In genomic region chr9:70208751-70209150, GRCm38 (mm10) we compare ENCODE assay signal across 8 mouse cellular contexts. TPM values are rescaled to one million over a fixed set of nuclear protein-coding genes. Genes with fewer than 3 reads are reported as not detected.
DNase-seq lines count a peak whose midpoint lies in the region; ATAC-seq and TF ChIP-seq lines count a peak whose summit lies in the region.

No protein-coding gene starts in this region.

- no peaks in the 10 kb centered on the region for H3K27me3 ChIP-seq in liver, adult 2 months (ENCODE audit: control insufficient read depth, insufficient read depth, low read length)
- H3K27me3 ChIP-seq in forebrain, embryonic 10.5 days (ENCODE audit: poor library complexity, severe bottlenecking), result peaks cover 38% of the 10 kb centered on the region
- H3K27me3 ChIP-seq in midbrain, postnatal 0 days (ENCODE audit: insufficient read depth, low read length), result peaks cover 11% of the 10 kb centered on the region

- H3K27ac ChIP-seq in liver, adult 2 months (replicated peaks; ENCODE audit: insufficient read depth, low read depth, low read length), result 0 out of 2 replicates have a peak overlapping the region, but pooled peaks have one; percentile 3
- H3K27ac ChIP-seq in forebrain, embryonic 10.5 days, result 0 out of 2 replicates have a peak overlapping the region, but pooled peaks have one; percentile 85
- no peak overlapping the region for H3K27ac ChIP-seq in midbrain, postnatal 0 days (ENCODE audit: low read depth, low read length)

- H3K9ac ChIP-seq in liver, adult 2 months (ENCODE audit: low read depth, low read length), result no peak overlapping the region
- H3K9ac ChIP-seq in midbrain, postnatal 0 days (replicated peaks; ENCODE audit: low read length, poor library complexity, severe bottlenecking), result no peak overlapping the region

- no peak for TF ChIP-seq POLR2A in liver, adult 2 months (IDR thresholded peaks at IDR 0.05; ENCODE audit: extremely low read depth, insufficient read depth, low read length)

- peak; percentile 70 for DNase-seq in liver, adult 2 months (ENCODE audit: extremely low read depth, low read depth, low spot score)
- DNase-seq in liver, result no peak
- no peak for DNase-seq in forebrain, embryonic 10.5 days (ENCODE audit: extremely low spot score, low spot score)
- DNase-seq in kidney, postnatal 14 days, result peak; percentile 22
- no peak for DNase-seq in midbrain, postnatal 0 days (ENCODE audit: low spot score)
- no peak for DNase-seq in layer of hippocampus, adult 18-20 months (ENCODE audit: low spot score in 2 of 2)
- DNase-seq in layer of hippocampus, adult 9-10 months (ENCODE audit: low spot score), result no peak
- DNase-seq in urinary bladder, adult 2 months (ENCODE audit: low spot score), result no peak

- H3K4me3 ChIP-seq in liver, adult 2 months (ENCODE audit: insufficient read depth, low read depth, low read length), result peak overlapping the region; percentile 28; the same call in 1 of the 2 replicates
- H3K4me3 ChIP-seq in forebrain, embryonic 10.5 days, result peak overlapping the region; percentile 79
- H3K4me3 ChIP-seq in midbrain, postnatal 0 days (ENCODE audit: low read depth, low read length), result peak overlapping the region; percentile 59

- H3K79me2 ChIP-seq in liver, adult 2 months (ENCODE audit: control insufficient read depth, insufficient read depth, low read length), result peaks cover 26% of the 10 kb centered on the region

- no peaks in the 10 kb centered on the region for H3K36me3 ChIP-seq in liver, adult 2 months (ENCODE audit: control insufficient read depth, insufficient read depth, low read length)
- H3K36me3 ChIP-seq in forebrain, embryonic 10.5 days (replicated peaks), result no peaks in the 10 kb centered on the region
- no peaks in the 10 kb centered on the region for H3K36me3 ChIP-seq in midbrain, postnatal 0 days (ENCODE audit: insufficient read depth, low read length)

- no peak for TF ChIP-seq CTCF in liver, adult 2 months (IDR thresholded peaks at IDR 0.05; ENCODE audit: low read depth, low read length)
- TF ChIP-seq CTCF in midbrain, postnatal 0 days (IDR thresholded peaks at IDR 0.05), result no peak

- 13% methylated on average over 12 of the region's 12 CpGs for WGBS in liver, adult 2 months
- 14% methylated on average over 12 of the region's 12 CpGs for WGBS in forebrain, embryonic 10.5 days
- whole genome bisulfite sequencing in midbrain, postnatal 0 days, result 14% methylated on average over 12 of the region's 12 CpGs

- peaks cover 20% of the 10 kb centered on the region for H3K4me1 ChIP-seq in liver, adult 2 months (ENCODE audit: control insufficient read depth, insufficient read depth, low read length)
- peaks cover 33% of the 10 kb centered on the region for H3K4me1 ChIP-seq in forebrain, embryonic 10.5 days
- peaks cover 8% of the 10 kb centered on the region; the same call in 1 of the 2 replicates for H3K4me1 ChIP-seq in midbrain, postnatal 0 days (ENCODE audit: insufficient read depth, low read length)

- H3K4me2 ChIP-seq in midbrain, postnatal 0 days (ENCODE audit: low read depth, low read length, poor library complexity, severe bottlenecking), result peak overlapping the region; percentile 99

- no peaks in the 10 kb centered on the region for H3K9me3 ChIP-seq in forebrain, embryonic 10.5 days
- H3K9me3 ChIP-seq in midbrain, postnatal 0 days (ENCODE audit: low read length), result no peaks in the 10 kb centered on the region

- ATAC-seq in midbrain, postnatal 0 days (ENCODE audit: low FRiP score), result no peak

RNA-seq across cellular contexts. Expression of gene Myo1e, which starts 1.6 kb away (rescaled TPM):
- total RNA-seq in liver, adult 2 months (2014; rRNA removed), result 25.1 and 27.2 TPM in 2 replicates
- 9.2 and 11.2 TPM in 2 replicates for polyA plus RNA-seq in liver, adult 2 months (2012; rRNA removed)
- 11.4 and 12.5 TPM in 2 replicates for polyA plus RNA-seq in forebrain, embryonic 10.5 days (2016; fragmentation: Nextera tagmentation; extraction: Ambion mirVana)
- total RNA-seq in midbrain, postnatal 0 days (2014; rRNA removed), result 5.9 and 7.8 TPM in 2 replicates
- 3.0 TPM in 2 replicates for polyA plus RNA-seq in midbrain, postnatal 0 days (2015; fragmentation: Nextera tagmentation; extraction: Ambion mirVana)
- total RNA-seq in layer of hippocampus, adult 18-20 months (2021), result 1 to 10 TPM; 9.0 to 9.6 TPM
- polyA plus RNA-seq in urinary bladder, adult 2 months (2012; rRNA removed), result 14.0 and 16.0 TPM in 2 replicates

Comparison
In these comparisons a context has a peak if more than half of its experiments do, and no peak if none do; other contexts are left out.
1. DNase-seq: peak in liver, adult 2 months (single experiment) and kidney, postnatal 14 days (single experiment); none in liver (single experiment), forebrain, embryonic 10.5 days (single experiment), midbrain, postnatal 0 days (single experiment), layer of hippocampus, adult 18-20 months (0 of 2), layer of hippocampus, adult 9-10 months (single experiment) and urinary bladder, adult 2 months (single experiment).
2. H3K4me3 ChIP-seq: peak in every context shown above with its lines; median percentile 79 in forebrain, embryonic 10.5 days; 59 in midbrain, postnatal 0 days; 28 in liver, adult 2 months.